Mouse (Mus musculus) lung, adult 18-20 months (tissue): ENCODE data around the gene Gm7358.
"Not testable (repeated sequence)": the region's sequence is repeated elsewhere in the genome, so short reads cannot be mapped to it uniquely, and the experiment has no call there.

Experiments
- DNase-seq, 2 experiments: peaks; one replicate each; pipeline ENCODE4 v3.0.0; 2022; ENCODE audit warnings: mixed read lengths in 2 of 2

Gm7358 gene

DNA sequence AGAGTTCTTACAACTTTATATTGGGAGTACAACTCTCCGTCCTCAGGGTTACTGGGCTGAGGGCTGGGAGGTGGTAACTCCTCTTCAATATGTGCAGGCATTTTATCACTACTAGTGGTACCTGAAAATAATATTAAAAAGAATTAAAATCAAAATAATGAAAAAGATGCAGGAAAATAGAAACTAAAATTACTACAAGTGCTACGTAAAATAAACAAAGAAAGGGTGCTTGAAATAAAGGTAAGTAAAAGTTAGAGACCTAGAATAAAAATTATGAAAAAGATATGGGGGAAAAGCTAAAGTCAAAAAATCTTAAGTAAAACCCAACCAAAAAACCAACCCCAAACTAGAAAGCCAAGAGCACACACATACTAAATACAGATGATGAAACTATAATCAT lies at the start of gene Gm7358:
Gm7358 (minus strand) TSS at position 101 of the 400 bp plus-strand sequence.
- DNase-seq: not testable (repeated sequence)

DNA sequence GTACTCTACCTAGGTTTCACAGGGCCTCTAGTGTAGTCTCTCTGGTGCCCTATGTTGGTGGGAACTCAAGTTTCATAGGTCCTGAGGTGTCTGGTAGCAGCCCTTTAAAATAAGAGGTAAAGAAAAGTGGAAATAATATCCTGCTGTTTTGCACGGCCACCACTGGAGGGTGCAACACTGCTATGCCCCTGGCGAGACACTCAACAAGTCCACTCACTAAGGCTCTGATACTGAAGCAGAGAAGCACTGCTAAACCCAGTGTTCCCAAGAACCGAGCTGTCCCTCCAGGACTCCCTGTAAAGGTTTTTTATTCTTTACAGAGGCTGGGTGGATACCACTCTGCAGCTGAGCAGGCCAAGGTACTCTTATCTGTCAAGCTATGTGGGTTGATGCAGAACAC lies 43.7 kb upstream of the Gm7358 start:
- not testable (repeated sequence) for DNase-seq

DNA sequence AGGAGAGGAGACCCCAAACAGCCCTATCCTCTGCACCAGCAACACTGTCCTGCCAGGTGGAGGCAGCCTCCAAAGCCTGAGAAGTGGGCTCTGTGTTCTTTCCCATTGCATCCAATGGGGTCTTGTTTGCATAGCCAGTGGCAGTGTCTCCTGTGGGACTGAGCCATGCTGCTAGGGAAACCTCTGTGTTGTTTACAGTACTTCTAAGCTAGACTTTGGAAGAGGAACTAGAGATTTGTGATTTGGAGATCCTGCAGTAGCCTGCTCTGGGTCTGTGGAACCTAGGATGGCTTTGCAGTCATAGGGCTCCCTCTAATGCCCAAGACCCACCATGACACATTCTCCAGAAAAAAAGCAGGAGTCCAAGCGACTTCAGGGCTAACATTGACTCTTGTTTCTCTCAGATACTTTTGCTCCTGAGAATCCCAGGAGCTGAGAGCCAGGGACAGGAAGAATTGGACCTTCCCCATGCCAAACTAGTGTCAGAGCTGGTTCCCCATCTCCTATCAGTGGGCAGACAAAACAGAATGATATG lies 42.2 kb upstream of the Gm7358 start:
- not testable (repeated sequence) for DNase-seq

DNA sequence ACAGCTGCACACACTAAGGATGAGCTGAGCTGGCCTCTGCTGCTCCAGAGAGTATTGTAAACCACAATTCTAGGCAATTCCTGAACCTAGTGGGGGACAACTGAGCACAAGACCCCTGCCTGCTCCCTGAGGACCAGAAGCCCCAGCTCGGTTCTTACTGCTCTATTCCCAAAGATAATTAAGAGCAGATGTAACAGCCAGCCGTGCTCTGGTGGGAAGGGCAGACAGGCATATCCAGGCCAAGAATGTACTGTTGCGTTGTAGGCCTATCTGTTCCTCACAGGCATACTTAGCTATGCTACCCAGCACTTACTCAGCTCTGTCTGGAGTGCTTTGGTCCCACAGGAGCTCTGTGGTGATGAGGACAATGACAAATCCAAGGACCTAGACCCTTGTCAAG lies 40.6 kb upstream of the Gm7358 start:
- not testable (repeated sequence) for DNase-seq

DNA sequence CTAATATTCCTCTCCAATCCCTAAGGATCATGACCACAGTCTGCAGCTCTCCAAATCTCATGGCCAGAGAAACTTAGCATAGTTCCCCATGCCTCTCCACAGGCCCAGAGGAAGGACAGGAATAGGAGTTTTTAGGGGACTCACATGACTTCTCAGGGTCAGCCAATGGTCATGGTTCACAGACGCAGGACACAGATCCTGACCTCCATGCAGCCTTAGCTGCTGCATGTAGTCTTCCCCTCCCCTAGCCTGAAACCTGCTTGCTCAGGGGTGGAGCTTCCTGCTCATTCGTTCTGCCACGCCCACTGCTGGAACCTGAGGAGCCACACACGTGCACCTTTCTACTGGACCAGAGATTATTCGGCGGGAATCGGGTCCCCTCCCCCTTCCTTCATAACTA lies 34.8 kb upstream of the Gm7358 start:
- not testable (repeated sequence) for DNase-seq

DNA sequence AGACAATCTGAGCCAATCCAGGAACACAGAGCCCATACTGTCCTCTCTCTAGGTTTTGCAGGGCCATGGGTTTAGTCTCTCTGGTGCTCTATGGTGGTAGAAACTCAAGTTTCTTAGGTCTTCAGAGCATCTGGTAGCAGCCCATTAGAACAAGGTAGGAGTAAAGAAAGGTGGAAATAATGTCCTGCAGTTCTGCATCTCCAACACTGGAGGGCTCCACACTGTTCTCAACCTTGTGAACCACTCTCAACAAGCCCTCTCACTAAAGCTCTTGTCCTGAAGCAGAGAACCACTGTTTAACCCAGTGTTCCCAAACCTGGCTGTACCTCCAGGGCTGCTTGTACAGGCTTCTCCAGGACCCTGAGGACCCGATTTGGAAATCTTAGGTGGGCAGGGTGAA lies 27.3 kb upstream of the Gm7358 start:
- DNase-seq: not testable (repeated sequence)

DNA sequence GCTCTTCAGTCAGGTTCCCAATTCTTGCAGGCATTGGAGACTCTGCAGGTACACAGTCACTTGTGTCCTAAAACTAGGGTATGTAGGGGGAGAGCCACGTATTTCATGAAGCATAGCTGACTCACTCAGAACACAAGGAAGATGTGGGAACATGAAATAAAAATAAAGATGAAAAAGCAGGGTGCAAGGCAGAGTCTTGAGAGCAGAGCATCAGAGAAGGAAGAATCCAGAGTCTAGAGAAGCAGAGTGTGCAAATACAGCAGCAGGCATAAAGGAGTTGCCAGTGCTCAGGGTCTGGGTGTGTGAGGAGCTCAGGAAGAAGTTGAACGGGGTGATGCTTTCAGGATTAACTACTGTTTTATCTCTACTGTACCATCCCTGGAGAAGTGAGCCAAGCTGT lies 17.5 kb downstream of the Gm7358 start:
- DNase-seq: not testable (repeated sequence)

DNA sequence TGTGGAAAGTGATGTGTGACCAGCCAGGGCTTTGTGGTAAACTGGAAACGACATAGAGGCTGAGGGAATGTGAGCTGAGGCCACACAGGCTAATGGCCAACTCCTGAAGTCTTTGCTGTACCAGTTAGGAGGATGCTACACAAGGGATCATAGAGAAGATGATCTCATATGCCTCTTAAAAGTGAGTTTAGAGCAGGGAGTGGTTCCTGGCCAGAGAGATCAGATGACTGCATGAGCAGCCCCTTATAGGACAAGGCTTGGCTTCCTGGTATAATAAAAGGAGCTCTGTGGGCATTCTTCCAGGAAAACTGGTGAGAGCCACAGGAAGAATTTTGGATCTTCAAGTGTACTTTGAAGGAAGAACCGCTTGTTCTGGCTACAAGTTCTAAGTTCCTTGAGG lies 22.3 kb downstream of the Gm7358 start:
- not testable (repeated sequence) for DNase-seq

DNA sequence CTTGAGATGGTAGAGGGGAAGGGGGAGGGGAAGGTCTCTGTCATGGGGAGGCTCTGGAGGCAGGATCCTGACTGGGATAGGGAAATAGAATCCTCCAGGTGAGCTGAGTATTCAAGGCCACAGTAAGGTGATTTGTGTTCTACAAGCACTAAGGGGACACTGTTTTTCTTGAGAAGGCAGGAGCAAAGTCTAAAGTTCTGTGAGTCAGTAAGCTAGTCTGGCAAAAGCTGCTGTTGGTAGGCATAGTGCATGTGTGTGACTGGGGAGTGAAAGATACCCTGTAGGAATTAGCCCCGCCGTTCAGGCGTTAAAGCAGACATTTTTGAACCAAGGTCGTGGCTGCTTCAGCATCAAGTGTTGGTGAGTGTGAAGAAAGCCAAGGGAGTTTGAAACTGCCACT lies 23.2 kb downstream of the Gm7358 start:
- not testable (repeated sequence) for DNase-seq
